Mouse (Mus musculus): ENCODE measurements at regions not wholly inside any gene's neighbourhood (a gene's known extent, or its start where the extent isn't known, plus 50 kb on each side); places are given as distances from the start of the nearest gene placed in this dataset.
"Not testable (repeated sequence)": the region's sequence is repeated elsewhere in the genome, so short reads cannot be mapped to it uniquely, and the experiment has no call there.

DNA sequence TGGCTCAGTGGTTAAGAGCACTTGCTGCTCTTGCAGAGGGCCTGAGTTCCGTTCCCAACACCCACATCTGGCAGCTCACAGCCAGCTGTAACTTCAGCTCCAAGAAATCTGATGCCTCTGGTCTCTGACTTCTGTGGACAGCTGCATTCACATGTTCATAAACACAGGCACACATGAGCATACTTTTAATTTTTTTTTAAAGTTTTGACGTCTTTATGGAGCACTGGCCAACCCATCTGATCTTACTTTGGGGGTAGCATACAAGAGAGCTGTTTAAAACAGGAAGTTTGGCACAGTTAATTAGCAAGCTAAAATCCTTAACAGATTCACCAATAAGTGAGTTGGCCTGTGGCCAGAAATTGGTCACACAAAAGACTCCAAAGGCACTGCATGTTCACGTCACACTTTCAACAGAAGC, 81.2 kb upstream of the Atl2 start:
- no peak overlapping the region for H3K4me3 ChIP-seq (replicated peaks; ENCODE audit: low read length)
- no peaks in the 10 kb centered on the region for H3K27me3 ChIP-seq (ENCODE audit: control insufficient read depth, insufficient read depth, low read length)
- ATAC-seq (ENCODE audit: insufficient read depth, low FRiP score), result no peak
- no peaks in the 10 kb centered on the region for H3K9me3 ChIP-seq (replicated peaks; ENCODE audit: control insufficient read depth, low read length)
- H3K4me1 ChIP-seq (ENCODE audit: control insufficient read depth, insufficient read depth, low read length), result peaks cover 20% of the 10 kb centered on the region
- H3K27ac ChIP-seq (ENCODE audit: low read length), result no peak overlapping the region
- H3K36me3 ChIP-seq (ENCODE audit: control insufficient read depth, insufficient read depth, low read length), result no peaks in the 10 kb centered on the region
- H3K4me2 ChIP-seq (ENCODE audit: low read depth, low read length), result no peak overlapping the region
- WGBS, result 40% methylated on average over 3 of the region's 3 CpGs
- H3K9ac ChIP-seq (ENCODE audit: low read length), result no peak overlapping the region

- Histone ChIP-seq H3K9ac (ENCODE audit: low read length) (no peak overlapping the region), H3K36me3 (ENCODE audit: control insufficient read depth, insufficient read depth, low read length) (no peaks in the 10 kb centered on the region), H3K4me2 (ENCODE audit: low read depth, low read length) (peak overlapping the region; percentile 44; the same call in 1 of the 2 replicates), H3K4me1 (ENCODE audit: control insufficient read depth, insufficient read depth, low read length) (peaks cover 18% of the 10 kb centered on the region), H3K4me3 (replicated peaks; ENCODE audit: low read length) (no peak overlapping the region), H3K27me3 (ENCODE audit: control insufficient read depth, insufficient read depth, low read length) (no peaks in the 10 kb centered on the region), H3K9me3 (replicated peaks; ENCODE audit: control insufficient read depth, low read length) (no peaks in the 10 kb centered on the region), H3K27ac (ENCODE audit: low read length) (peak overlapping the region; percentile 43; the same call in 1 of the 2 replicates)
- ATAC-seq (ENCODE audit: insufficient read depth, low FRiP score), result no peak
- 74% methylated on average over 5 of the region's 5 CpGs for WGBS
Measured at GRCm38 (mm10) chr17:79976518-79977100, 80.7 kb upstream of the Atl2 start.

DNA sequence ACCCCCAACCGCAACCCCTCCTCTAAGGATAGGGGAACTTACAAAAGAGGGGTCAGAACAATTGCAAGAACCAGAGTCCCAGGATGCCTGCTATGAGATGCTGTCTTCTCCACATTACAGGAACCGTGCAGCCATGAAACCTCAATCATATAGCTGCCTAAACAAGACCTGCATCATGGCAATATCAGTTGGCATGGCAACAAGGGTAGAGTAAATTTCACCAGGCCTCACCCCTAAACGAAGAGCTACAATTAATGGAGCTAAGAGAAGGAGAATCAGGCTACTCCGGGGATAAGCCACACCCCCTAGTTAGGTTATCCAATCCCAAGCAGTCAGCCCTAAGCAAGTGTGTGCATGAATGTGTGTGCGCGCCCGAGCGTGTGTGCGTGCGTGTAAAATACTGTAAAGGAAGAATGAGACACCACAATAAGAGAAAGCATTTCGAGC, 80.1 kb upstream of the Atl2 start:
- no peak overlapping the region for H3K9ac ChIP-seq (ENCODE audit: low read length)
- no peaks in the 10 kb centered on the region for H3K36me3 ChIP-seq (ENCODE audit: control insufficient read depth, insufficient read depth, low read length)
- WGBS, result 20% methylated on average over 11 of the region's 11 CpGs
- ATAC-seq (ENCODE audit: insufficient read depth, low FRiP score), result peak; percentile 57; the same call in 1 of the 2 replicates
- H3K4me2 ChIP-seq (ENCODE audit: low read depth, low read length), result peak overlapping the region; percentile 44
- H3K4me1 ChIP-seq (ENCODE audit: control insufficient read depth, insufficient read depth, low read length), result peaks cover 23% of the 10 kb centered on the region
- peak overlapping the region; percentile 1 for H3K4me3 ChIP-seq (replicated peaks; ENCODE audit: low read length)
- H3K9me3 ChIP-seq (replicated peaks; ENCODE audit: control insufficient read depth, low read length), result no peaks in the 10 kb centered on the region
- no peaks in the 10 kb centered on the region for H3K27me3 ChIP-seq (ENCODE audit: control insufficient read depth, insufficient read depth, low read length)
- H3K27ac ChIP-seq (ENCODE audit: low read length), result peak overlapping the region; percentile 43; the same call in 1 of the 2 replicates

DNA sequence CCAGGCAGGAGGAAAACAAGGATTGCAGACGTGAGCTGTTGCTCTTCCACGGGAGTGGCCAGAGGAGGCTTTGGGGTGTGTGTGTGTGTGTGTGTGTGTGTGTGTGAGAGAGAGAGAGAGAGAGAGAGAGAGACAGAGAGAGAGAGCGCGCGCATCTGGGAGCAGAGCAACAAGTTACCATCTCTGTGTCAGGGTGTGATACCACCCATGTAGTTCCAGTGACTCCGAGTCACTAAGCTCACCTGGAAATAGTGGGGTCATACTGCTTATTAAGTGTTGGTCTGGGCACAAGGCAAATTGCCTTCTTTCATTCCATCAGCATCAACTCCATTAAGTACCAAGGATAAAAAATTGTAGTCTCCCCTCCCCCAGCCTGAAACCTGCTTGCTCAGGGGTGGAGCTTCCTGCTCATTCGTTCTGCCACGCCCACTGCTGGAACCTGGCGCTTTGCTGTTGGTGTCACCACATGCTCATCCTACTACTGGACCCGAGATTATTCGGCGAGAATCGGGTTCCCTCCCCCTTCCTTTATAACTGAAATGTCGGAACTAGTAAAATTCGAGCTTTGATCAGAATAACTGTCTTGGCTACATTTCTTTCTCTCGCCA, 79.3 kb upstream of the Atl2 start:
- Histone ChIP-seq H3K4me1 (ENCODE audit: control insufficient read depth, insufficient read depth, low read length) (peaks cover 23% of the 10 kb centered on the region), H3K27ac (ENCODE audit: low read length) (peak overlapping the region; percentile 85), H3K4me2 (ENCODE audit: low read depth, low read length) (peak overlapping the region; percentile 44), H3K4me3 (replicated peaks; ENCODE audit: low read length) (peak overlapping the region; percentile 1)
- not testable (repeated sequence) for H3K9ac ChIP-seq (ENCODE audit: low read length); H3K27me3 ChIP-seq (ENCODE audit: control insufficient read depth, insufficient read depth, low read length); H3K9me3 ChIP-seq (replicated peaks; ENCODE audit: control insufficient read depth, low read length); H3K36me3 ChIP-seq (ENCODE audit: control insufficient read depth, insufficient read depth, low read length)
- WGBS, result 17% methylated on average over 16 of the region's 16 CpGs
- 0 out of 2 replicates have a peak, but pooled peaks have one; percentile 2 for ATAC-seq (ENCODE audit: insufficient read depth, low FRiP score)

DNA sequence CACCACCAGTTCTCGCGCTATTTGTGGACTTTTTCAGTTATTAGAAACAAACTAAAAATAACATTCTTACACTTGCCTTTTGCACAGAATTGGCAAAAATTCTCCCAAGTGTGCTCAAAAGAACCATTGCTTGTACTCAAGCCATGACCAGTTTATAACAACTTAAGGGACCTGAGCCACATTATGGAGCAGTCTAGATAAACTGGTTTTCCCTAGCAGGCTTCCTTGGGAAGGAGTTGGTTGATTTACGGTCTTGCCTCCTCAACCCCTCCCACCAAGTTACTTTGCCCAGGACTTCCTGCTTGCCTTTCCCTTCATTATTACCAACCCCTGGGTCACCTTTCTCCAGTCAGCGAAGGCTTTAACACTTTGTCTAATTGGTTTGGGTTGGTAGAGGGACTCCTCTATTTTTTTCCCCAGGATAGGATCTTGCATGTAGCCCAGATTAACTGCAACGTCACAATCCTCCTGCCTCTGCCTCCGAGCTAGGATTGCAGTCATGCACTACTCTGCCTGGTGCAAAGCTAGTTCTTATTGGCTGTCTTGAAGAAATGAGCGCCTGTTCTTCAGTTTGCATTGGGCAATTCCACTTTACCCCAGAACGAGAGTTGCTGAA, 75.9 kb upstream of the Atl2 start:
- H3K27ac ChIP-seq (ENCODE audit: low read length), result peak overlapping the region; percentile 87
- H3K9ac ChIP-seq (ENCODE audit: low read length), result no peak overlapping the region
- 71% methylated on average over 8 of the region's 8 CpGs for WGBS
- H3K4me2 ChIP-seq (ENCODE audit: low read depth, low read length), result no peak overlapping the region
- H3K4me3 ChIP-seq (replicated peaks; ENCODE audit: low read length), result no peak overlapping the region
- H3K4me1 ChIP-seq (ENCODE audit: control insufficient read depth, insufficient read depth, low read length), result peaks cover 42% of the 10 kb centered on the region
- no peaks in the 10 kb centered on the region for H3K36me3 ChIP-seq (ENCODE audit: control insufficient read depth, insufficient read depth, low read length)
- ATAC-seq (ENCODE audit: insufficient read depth, low FRiP score), result no peak
- H3K27me3 ChIP-seq (ENCODE audit: control insufficient read depth, insufficient read depth, low read length), result no peaks in the 10 kb centered on the region
- H3K9me3 ChIP-seq (replicated peaks; ENCODE audit: control insufficient read depth, low read length), result no peaks in the 10 kb centered on the region

DNA sequence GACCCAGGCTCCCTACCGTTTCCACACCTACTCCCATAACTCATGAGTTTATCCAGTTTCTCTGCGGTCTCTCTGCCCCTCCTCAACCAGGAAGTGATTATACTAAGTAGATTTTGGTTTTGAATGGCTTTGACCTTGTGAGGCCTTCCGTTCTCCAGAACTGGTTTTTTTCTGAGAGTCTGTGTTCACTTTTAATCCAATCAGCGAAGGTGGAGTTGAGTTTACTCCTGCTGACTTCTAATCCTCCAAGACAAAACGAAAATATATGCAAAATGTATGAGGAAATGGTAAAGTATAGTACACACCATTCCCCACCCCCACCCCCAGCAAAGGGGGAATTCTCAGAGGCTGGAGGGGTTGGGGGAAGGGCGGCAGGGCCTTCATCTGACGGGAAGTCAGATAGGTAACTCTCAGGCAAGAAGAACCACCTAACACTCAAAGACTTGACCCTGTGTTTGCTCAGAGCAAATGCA, 73.6 kb upstream of the Atl2 start:
- no peaks in the 10 kb centered on the region for H3K27me3 ChIP-seq (ENCODE audit: control insufficient read depth, insufficient read depth, low read length)
- no peaks in the 10 kb centered on the region for H3K9me3 ChIP-seq (replicated peaks; ENCODE audit: control insufficient read depth, low read length)
- no peaks in the 10 kb centered on the region for H3K36me3 ChIP-seq (ENCODE audit: control insufficient read depth, insufficient read depth, low read length)
- peak; percentile 51; the same call in 1 of the 2 replicates for ATAC-seq (ENCODE audit: insufficient read depth, low FRiP score)
- H3K27ac ChIP-seq (ENCODE audit: low read length), result peak overlapping the region; percentile 87
- no peak overlapping the region for H3K4me3 ChIP-seq (replicated peaks; ENCODE audit: low read length)
- 14% methylated on average over 7 of the region's 7 CpGs for WGBS
- peak overlapping the region; percentile 22; the same call in 1 of the 2 replicates for H3K4me2 ChIP-seq (ENCODE audit: low read depth, low read length)
- peak overlapping the region; percentile 5; the same call in 1 of the 2 replicates for H3K9ac ChIP-seq (ENCODE audit: low read length)
- H3K4me1 ChIP-seq (ENCODE audit: control insufficient read depth, insufficient read depth, low read length), result peaks cover 31% of the 10 kb centered on the region

DNA sequence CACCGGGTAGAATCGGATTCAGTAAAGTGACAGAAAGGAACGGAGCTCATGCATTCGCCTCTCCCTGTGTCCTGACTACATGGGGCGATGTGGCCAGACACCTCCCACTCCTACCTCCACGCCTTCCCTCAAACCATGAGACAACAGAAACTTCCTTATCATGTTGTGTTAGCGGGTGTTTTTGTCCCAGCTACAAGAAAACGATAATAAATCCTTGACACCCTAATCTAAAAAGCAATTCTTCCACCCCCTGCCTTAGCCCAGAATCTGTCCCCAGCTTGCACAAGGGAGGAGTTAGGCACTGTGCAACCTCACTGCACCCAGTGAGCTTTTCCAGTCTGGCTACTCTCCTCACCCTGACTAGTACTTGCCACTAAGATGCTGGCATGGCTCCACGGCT, 72.9 kb upstream of the Atl2 start:
- no peaks in the 10 kb centered on the region for H3K9me3 ChIP-seq (replicated peaks; ENCODE audit: control insufficient read depth, low read length)
- 58% methylated on average over 9 of the region's 9 CpGs for WGBS
- H3K27me3 ChIP-seq (ENCODE audit: control insufficient read depth, insufficient read depth, low read length), result no peaks in the 10 kb centered on the region
- no peaks in the 10 kb centered on the region for H3K36me3 ChIP-seq (ENCODE audit: control insufficient read depth, insufficient read depth, low read length)
- H3K9ac ChIP-seq (ENCODE audit: low read length), result no peak overlapping the region
- peak overlapping the region; percentile 87 for H3K27ac ChIP-seq (ENCODE audit: low read length)
- H3K4me3 ChIP-seq (replicated peaks; ENCODE audit: low read length), result no peak overlapping the region
- no peak overlapping the region for H3K4me2 ChIP-seq (ENCODE audit: low read depth, low read length)
- ATAC-seq (ENCODE audit: insufficient read depth, low FRiP score), result peak; percentile 49
- peaks cover 27% of the 10 kb centered on the region for H3K4me1 ChIP-seq (ENCODE audit: control insufficient read depth, insufficient read depth, low read length)

GRCm38 (mm10) chr17:79966981-79967380, 71.1 kb upstream of the Atl2 start:
- Histone ChIP-seq H3K27me3 (ENCODE audit: control insufficient read depth, insufficient read depth, low read length) (no peaks in the 10 kb centered on the region), H3K4me3 (replicated peaks; ENCODE audit: low read length) (no peak overlapping the region), H3K9ac (ENCODE audit: low read length) (no peak overlapping the region), H3K27ac (ENCODE audit: low read length) (no peak overlapping the region), H3K4me2 (ENCODE audit: low read depth, low read length) (no peak overlapping the region), H3K9me3 (replicated peaks; ENCODE audit: control insufficient read depth, low read length) (no peaks in the 10 kb centered on the region), H3K36me3 (ENCODE audit: control insufficient read depth, insufficient read depth, low read length) (no peaks in the 10 kb centered on the region), H3K4me1 (ENCODE audit: control insufficient read depth, insufficient read depth, low read length) (peaks cover 25% of the 10 kb centered on the region)
- ATAC-seq (ENCODE audit: insufficient read depth, low FRiP score), result no peak
- WGBS, result 51% methylated on average over 6 of the region's 6 CpGs

DNA sequence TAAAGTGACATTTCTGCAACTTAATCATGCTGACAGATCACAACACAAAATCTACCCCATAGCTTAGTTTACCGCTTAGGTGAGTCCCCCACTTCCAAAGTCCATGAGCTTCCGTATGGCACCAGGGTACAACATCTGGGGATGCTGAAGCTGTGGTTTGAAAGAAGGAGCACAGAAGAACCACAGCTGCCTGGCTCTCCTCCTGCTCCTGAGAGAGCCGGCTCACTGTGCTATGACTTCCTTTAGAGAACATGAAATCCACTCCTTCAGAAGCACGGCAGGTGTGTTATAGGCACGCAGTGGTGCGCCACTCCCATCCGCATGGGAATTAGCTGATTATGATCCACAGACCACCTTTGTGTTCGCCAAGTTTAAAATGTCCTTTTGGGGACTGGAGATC, 69.7 kb upstream of the Atl2 start:
- 86% methylated on average over 8 of the region's 8 CpGs for WGBS
- Histone ChIP-seq H3K9me3 (replicated peaks; ENCODE audit: control insufficient read depth, low read length) (no peaks in the 10 kb centered on the region), H3K9ac (ENCODE audit: low read length) (no peak overlapping the region), H3K4me3 (replicated peaks; ENCODE audit: low read length) (no peak overlapping the region), H3K4me1 (ENCODE audit: control insufficient read depth, insufficient read depth, low read length) (peaks cover 19% of the 10 kb centered on the region; the same call in 1 of the 2 replicates), H3K36me3 (ENCODE audit: control insufficient read depth, insufficient read depth, low read length) (no peaks in the 10 kb centered on the region), H3K27me3 (ENCODE audit: control insufficient read depth, insufficient read depth, low read length) (no peaks in the 10 kb centered on the region), H3K4me2 (ENCODE audit: low read depth, low read length) (no peak overlapping the region), H3K27ac (ENCODE audit: low read length) (peak overlapping the region; percentile 26; the same call in 1 of the 2 replicates)
- no peak for ATAC-seq (ENCODE audit: insufficient read depth, low FRiP score)

Measured in stomach, embryonic 16.5 days (tissue).